Mouse (Mus musculus) thymus, adult 2 months (tissue): ENCODE results near the gene Papss1.

Source experiments
- CTCF ChIP-seq: fragments of 200-500 bp; IDR thresholded peaks from 2 replicates; pipeline ENCODE4 v1.5.1; 2012; ENCODE audit warnings: mild to moderate bottlenecking, control low read depth, low read length, moderate library complexity, borderline replicate concordance; ENCODE audit not compliant: control insufficient read depth, poor library complexity, insufficient read depth; ENCODE audit errors: extremely low read depth
- POLR2A ChIP-seq: fragments of 200-500 bp; IDR thresholded peaks from 2 replicates; pipeline ENCODE4 v1.6.1; 2012; ENCODE audit warnings: mild to moderate bottlenecking, low read length, control low read depth, moderate library complexity; ENCODE audit not compliant: control insufficient read depth, poor library complexity, insufficient read depth; ENCODE audit errors: extremely low read depth

DNA sequence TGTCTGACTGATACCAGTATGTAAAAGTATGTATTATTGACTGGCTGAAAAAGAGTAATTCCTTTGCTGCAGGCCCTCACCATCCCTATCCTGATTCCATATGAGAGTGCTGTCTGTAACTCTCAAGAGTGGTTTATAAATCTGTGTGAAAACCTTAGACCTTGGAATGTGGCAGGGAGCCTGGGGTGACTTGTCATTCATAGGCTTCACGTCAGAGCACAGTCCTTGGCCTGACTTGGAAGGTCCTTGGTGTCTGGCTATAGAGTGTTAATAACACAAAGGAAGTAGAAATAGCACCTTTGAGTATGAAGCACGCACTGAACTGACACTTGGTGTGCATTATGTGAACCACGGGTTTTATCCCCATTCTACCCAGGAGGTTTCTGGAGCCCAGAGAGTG is 64.4 kb downstream of the Papss1 start:
- no peak for TF ChIP-seq CTCF
- no peak for TF ChIP-seq POLR2A
